Mouse (Mus musculus): ENCODE data around the gene Nsdhl. TPM values are rescaled to one million over a fixed set of nuclear protein-coding genes. Genes with fewer than 3 reads are reported as not detected.

Nsdhl gene
- polyA plus RNA-seq, 1 experiment from 2014 or later = 15.1 TPM

DNA sequence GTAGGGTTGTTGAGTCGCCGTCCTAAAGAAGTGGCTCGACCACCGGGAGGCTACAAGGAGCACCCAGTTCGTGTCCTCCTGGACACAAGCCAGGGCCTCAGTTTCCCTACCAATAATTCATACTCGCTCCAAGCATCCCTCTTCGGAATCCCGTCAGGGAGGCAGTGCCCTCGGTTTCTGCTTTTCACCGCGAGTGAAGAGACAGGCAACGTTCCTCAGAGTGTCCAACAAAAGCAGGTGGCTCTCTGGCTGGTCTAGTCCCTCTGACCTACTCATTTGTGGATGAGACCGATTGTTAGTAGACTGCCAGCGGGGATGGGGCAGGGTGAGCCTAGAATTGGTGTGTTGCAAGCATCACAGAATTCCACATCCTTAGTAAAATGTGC, 69.2 kb downstream of the Nsdhl start:
- Histone ChIP-seq H3K27ac (ENCODE audit: low read length) (no peak overlapping the region), H3K4me2 (ENCODE audit: low read depth, low read length) (peak overlapping the region; percentile 75), H3K9me3 (replicated peaks; ENCODE audit: control insufficient read depth, low read length) (no peaks in the 10 kb centered on the region), H3K9ac (ENCODE audit: low read length) (peak overlapping the region; percentile 30), H3K27me3 (ENCODE audit: control insufficient read depth, insufficient read depth, low read length) (peaks cover 5% of the 10 kb centered on the region; the same call in 1 of the 2 replicates), H3K36me3 (ENCODE audit: control insufficient read depth, insufficient read depth) (no peaks in the 10 kb centered on the region), H3K4me1 (ENCODE audit: control insufficient read depth, insufficient read depth, low read length) (no peaks in the 10 kb centered on the region), H3K4me3 (ENCODE audit: low read length) (peak overlapping the region; percentile 54)
- no peak for ATAC-seq (replicated peaks; ENCODE audit: extremely low read depth, insufficient read depth, low FRiP score)
- WGBS = 24% methylated on average over 12 of the region's 14 CpGs

DNA sequence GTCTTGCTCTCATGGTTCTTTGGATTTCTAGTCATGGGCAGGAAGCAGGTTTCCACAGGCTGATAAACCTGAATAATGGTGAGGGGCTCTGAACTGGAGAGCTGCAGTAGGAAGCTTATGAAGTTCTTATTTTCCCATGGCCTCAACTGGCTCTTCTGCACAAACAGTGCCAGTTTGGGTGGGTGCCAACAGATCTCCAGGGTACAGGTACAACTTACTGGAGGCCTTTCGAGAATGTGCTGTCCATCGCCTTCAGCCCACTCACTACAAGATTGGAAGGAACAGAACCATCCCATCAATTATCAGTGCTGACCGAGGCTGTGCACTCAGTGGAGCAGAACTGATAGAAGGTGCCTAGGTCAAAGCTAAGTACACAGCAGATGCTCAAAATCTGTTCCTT, 70.1 kb downstream of the Nsdhl start:
- H3K27ac ChIP-seq (ENCODE audit: low read length) = no peak overlapping the region
- peaks cover 5% of the 10 kb centered on the region; the same call in 1 of the 2 replicates for H3K27me3 ChIP-seq (ENCODE audit: control insufficient read depth, insufficient read depth, low read length)
- H3K4me1 ChIP-seq (ENCODE audit: control insufficient read depth, insufficient read depth, low read length) = no peaks in the 10 kb centered on the region
- no peaks in the 10 kb centered on the region for H3K36me3 ChIP-seq (ENCODE audit: control insufficient read depth, insufficient read depth)
- H3K4me2 ChIP-seq (ENCODE audit: low read depth, low read length) = no peak overlapping the region
- 81% methylated on average over 3 of the region's 3 CpGs for WGBS
- H3K9ac ChIP-seq (ENCODE audit: low read length) = no peak overlapping the region
- no peak overlapping the region for H3K4me3 ChIP-seq (ENCODE audit: low read length)
- no peaks in the 10 kb centered on the region for H3K9me3 ChIP-seq (replicated peaks; ENCODE audit: control insufficient read depth, low read length)
- no peak for ATAC-seq (replicated peaks; ENCODE audit: extremely low read depth, insufficient read depth, low FRiP score)

DNA sequence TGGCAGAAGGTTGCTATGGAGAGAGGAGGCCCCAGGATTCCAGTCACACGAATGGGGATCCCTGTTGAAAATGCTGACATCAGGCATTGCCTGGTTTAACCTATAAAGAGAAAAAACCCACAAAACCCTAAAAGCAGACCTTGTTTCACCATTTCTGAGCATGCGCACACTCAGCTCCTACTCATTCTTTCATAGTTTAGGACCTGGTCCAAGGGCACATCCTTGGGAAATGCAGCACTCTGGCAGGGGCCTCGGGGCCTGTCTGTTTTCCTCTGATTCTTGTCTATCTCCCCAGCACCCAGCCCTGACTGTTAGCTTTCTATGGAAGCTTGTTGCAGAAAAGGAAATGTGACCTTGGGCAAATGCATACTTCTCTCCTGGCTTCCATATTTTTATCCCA, 72.2 kb downstream of the Nsdhl start:
- no peak overlapping the region for H3K4me3 ChIP-seq (ENCODE audit: low read length)
- no peak overlapping the region for H3K9ac ChIP-seq (ENCODE audit: low read length)
- WGBS = 68% methylated on average over 3 of the region's 3 CpGs
- H3K4me2 ChIP-seq (ENCODE audit: low read depth, low read length) = no peak overlapping the region
- H3K9me3 ChIP-seq (replicated peaks; ENCODE audit: control insufficient read depth, low read length) = no peaks in the 10 kb centered on the region
- H3K36me3 ChIP-seq (ENCODE audit: control insufficient read depth, insufficient read depth) = no peaks in the 10 kb centered on the region
- no peak overlapping the region for H3K27ac ChIP-seq (ENCODE audit: low read length)
- no peaks in the 10 kb centered on the region; the same call in 1 of the 2 replicates for H3K4me1 ChIP-seq (ENCODE audit: control insufficient read depth, insufficient read depth, low read length)
- ATAC-seq (replicated peaks; ENCODE audit: extremely low read depth, insufficient read depth, low FRiP score) = no peak
- H3K27me3 ChIP-seq (ENCODE audit: control insufficient read depth, insufficient read depth, low read length) = peaks cover 5% of the 10 kb centered on the region; the same call in 1 of the 2 replicates

DNA sequence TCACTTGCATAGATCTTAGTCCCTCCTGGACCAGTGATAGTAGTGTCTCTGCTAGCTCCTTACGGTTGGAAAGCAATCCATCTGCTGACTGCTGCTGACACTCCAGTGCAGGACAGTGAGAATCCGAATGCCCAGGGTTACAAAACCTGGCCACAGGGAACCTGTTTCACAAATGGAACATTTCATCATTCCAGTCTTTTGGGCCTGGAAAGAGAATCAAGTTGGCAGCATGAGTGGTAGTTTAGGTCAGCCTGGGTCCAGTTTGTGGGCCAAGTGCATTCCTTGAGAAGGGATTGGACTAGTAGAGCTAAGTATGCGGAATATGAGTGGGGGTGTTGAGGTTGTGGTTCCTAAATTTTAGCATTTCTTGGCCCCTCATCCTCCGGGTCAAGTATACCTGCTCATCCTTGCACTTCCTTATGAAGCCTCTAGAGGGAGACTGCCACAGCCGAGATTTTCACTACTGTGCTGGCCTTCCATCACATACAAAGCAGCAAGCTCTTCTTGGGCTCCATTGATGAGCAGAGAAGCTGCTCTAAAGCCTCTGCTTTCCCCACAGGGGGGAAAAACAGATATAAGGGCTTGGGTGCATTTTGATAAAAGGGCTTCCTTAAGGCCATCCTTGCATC, 74.0 kb downstream of the Nsdhl start:
- no peak for ATAC-seq (replicated peaks; ENCODE audit: extremely low read depth, insufficient read depth, low FRiP score)

DNA sequence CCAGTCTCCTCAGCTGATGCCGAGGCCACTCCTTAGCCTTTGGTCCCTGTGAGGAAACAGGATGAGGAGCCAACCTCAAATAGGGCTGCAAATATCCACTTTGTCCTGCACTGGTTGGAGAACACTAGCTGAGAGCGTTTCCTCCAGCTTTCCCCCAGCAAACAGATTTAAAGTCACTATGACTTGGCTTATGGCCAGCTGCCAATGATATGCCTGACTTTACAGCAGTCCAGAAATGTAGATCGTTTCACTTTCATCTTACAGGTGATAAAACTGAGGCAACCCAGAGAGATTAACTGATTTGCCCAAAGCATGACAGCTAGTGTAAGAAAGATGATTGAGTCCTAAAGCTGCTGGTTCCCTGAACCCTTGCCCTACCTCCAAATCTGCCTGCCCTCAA, 77.2 kb downstream of the Nsdhl start:
- no peaks in the 10 kb centered on the region for H3K9me3 ChIP-seq (replicated peaks; ENCODE audit: control insufficient read depth, low read length)
- no peak overlapping the region for H3K9ac ChIP-seq (ENCODE audit: low read length)
- no peaks in the 10 kb centered on the region; the same call in 1 of the 2 replicates for H3K4me1 ChIP-seq (ENCODE audit: control insufficient read depth, insufficient read depth, low read length)
- H3K36me3 ChIP-seq (ENCODE audit: control insufficient read depth, insufficient read depth) = no peaks in the 10 kb centered on the region
- no peak overlapping the region for H3K27ac ChIP-seq (ENCODE audit: low read length)
- no peak for ATAC-seq (replicated peaks; ENCODE audit: extremely low read depth, insufficient read depth, low FRiP score)
- 37% methylated on average over 3 of the region's 3 CpGs for WGBS
- no peaks in the 10 kb centered on the region; the same call in 1 of the 2 replicates for H3K27me3 ChIP-seq (ENCODE audit: control insufficient read depth, insufficient read depth, low read length)
- no peak overlapping the region for H3K4me3 ChIP-seq (ENCODE audit: low read length)
- no peak overlapping the region for H3K4me2 ChIP-seq (ENCODE audit: low read depth, low read length)

More for the DNA sequence above, 74.0 kb downstream of the Nsdhl start:
- Histone ChIP-seq H3K27me3 (ENCODE audit: control insufficient read depth, insufficient read depth, low read length) (peaks cover 5% of the 10 kb centered on the region; the same call in 1 of the 2 replicates), H3K9me3 (replicated peaks; ENCODE audit: control insufficient read depth, low read length) (no peaks in the 10 kb centered on the region), H3K4me3 (ENCODE audit: low read length) (no peak overlapping the region), H3K9ac (ENCODE audit: low read length) (no peak overlapping the region), H3K4me2 (ENCODE audit: low read depth, low read length) (no peak overlapping the region), H3K4me1 (ENCODE audit: control insufficient read depth, insufficient read depth, low read length) (no peaks in the 10 kb centered on the region; the same call in 1 of the 2 replicates), H3K27ac (ENCODE audit: low read length) (no peak overlapping the region), H3K36me3 (ENCODE audit: control insufficient read depth, insufficient read depth) (no peaks in the 10 kb centered on the region)
- WGBS = 42% methylated on average over 5 of the region's 5 CpGs

DNA sequence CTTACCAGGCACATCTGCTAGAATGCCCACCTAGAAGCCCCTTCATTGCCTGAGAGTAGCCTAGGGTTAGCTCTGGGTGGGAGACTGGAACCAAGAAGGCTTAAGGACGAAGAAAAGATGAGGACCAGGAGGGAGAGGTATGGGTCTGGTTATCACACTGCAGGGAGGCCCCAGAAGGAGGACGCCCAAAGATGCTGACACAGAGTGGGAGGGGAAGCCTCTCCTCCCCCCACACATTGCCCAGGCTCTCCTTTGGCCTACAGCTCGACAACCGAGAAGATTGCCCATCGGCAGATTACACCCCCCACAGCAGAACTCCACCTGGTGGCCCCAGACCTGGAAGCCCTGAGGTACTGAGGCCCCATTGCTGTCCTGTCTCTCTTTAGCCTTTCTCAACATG, 84.8 kb downstream of the Nsdhl start:
- ATAC-seq (replicated peaks; ENCODE audit: extremely low read depth, insufficient read depth, low FRiP score) = no peak
- Histone ChIP-seq H3K9me3 (replicated peaks; ENCODE audit: control insufficient read depth, low read length) (no peaks in the 10 kb centered on the region), H3K4me2 (ENCODE audit: low read depth, low read length) (no peak overlapping the region), H3K9ac (ENCODE audit: low read length) (no peak overlapping the region), H3K4me1 (ENCODE audit: control insufficient read depth, insufficient read depth, low read length) (no peaks in the 10 kb centered on the region), H3K27me3 (ENCODE audit: control insufficient read depth, insufficient read depth, low read length) (no peaks in the 10 kb centered on the region; the same call in 1 of the 2 replicates), H3K27ac (ENCODE audit: low read length) (no peak overlapping the region), H3K4me3 (ENCODE audit: low read length) (no peak overlapping the region), H3K36me3 (ENCODE audit: control insufficient read depth, insufficient read depth) (no peaks in the 10 kb centered on the region)
- WGBS = 79% methylated on average over 5 of the region's 5 CpGs

DNA sequence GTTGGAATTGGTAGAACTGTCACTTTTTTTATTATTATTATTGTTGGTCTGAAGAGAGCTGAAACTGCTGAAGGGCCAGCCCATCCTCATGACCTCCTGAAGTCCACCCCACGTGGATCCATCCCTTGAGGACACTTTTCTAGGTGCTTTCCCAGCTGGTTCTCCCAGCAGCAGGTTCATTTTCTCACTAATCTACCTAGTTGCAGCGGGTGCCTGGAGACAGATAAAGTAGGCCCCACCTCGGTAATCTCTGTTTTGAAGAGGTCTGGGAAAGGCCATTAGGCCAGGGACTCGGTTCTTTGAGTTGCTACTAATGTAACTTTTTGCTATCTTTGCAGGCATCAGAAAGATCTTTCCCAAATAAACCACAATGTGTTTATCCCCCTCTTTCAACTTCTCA, 87.3 kb downstream of the Nsdhl start:
- ATAC-seq (replicated peaks; ENCODE audit: extremely low read depth, insufficient read depth, low FRiP score) = no peak
- 51% methylated on average over 4 of the region's 4 CpGs for WGBS
- Histone ChIP-seq H3K9ac (ENCODE audit: low read length) (no peak overlapping the region), H3K36me3 (ENCODE audit: control insufficient read depth, insufficient read depth) (no peaks in the 10 kb centered on the region), H3K4me2 (ENCODE audit: low read depth, low read length) (no peak overlapping the region), H3K27me3 (ENCODE audit: control insufficient read depth, insufficient read depth, low read length) (no peaks in the 10 kb centered on the region; the same call in 1 of the 2 replicates), H3K4me1 (ENCODE audit: control insufficient read depth, insufficient read depth, low read length) (0 out of 2 replicates have a peak, but pooled peaks cover 2% of the 10 kb centered on the region), H3K9me3 (replicated peaks; ENCODE audit: control insufficient read depth, low read length) (no peaks in the 10 kb centered on the region), H3K27ac (ENCODE audit: low read length) (no peak overlapping the region), H3K4me3 (ENCODE audit: low read length) (no peak overlapping the region)

DNA sequence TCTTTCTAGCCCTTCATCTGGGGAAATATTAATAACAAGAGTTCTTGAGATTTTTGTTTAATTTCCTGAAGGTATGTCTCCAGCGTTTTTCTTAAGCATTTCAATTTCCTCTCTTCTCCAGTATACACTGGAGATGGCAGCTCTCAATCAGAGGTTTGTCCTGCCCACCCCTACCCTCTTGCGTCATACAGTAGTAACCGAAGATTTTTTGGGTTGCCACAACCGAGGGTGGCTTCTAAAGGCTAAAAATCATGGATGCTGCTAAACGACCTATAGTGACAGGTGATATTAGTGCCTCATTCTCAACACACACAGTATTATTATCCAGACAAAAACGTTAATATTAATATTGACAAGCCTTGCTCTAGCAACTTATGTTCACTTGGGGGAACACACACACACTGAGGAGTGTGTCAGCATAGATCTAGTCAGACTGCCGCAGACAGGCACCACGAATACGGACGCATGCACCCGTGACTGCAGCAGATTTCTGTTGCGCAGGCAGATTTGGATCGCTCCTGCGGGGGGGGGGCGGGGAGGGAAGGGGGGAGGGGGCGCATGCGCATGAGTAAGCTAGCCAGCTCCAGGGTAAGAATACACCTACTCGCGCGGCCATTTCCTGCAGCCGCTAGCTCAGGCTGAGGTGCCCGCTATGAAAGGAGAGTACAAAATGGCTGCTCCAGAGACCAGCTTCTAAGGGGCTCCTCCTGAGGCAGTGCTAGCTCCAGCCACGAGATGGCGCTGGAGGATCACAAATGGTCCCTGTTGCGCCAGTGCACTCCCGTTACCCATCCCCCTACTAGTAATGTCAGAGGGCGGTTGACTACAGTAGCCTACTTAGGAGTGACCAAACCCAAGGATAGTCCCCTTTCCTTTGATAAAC, 89.5 kb downstream of the Nsdhl start:
- Histone ChIP-seq H3K36me3 (ENCODE audit: control insufficient read depth, insufficient read depth) (no peaks in the 10 kb centered on the region), H3K9ac (ENCODE audit: low read length) (peak overlapping the region; percentile 58), H3K4me3 (ENCODE audit: low read length) (peak overlapping the region; percentile 51), H3K27me3 (ENCODE audit: control insufficient read depth, insufficient read depth, low read length) (no peaks in the 10 kb centered on the region; the same call in 1 of the 2 replicates), H3K9me3 (replicated peaks; ENCODE audit: control insufficient read depth, low read length) (no peaks in the 10 kb centered on the region), H3K27ac (ENCODE audit: low read length) (peak overlapping the region; percentile 69), H3K4me1 (ENCODE audit: control insufficient read depth, insufficient read depth, low read length) (0 out of 2 replicates have a peak, but pooled peaks cover 2% of the 10 kb centered on the region), H3K4me2 (ENCODE audit: low read depth, low read length) (peak overlapping the region; percentile 65)
- ATAC-seq (replicated peaks; ENCODE audit: extremely low read depth, insufficient read depth, low FRiP score) = peak; percentile 99
- WGBS = 15% methylated on average over 24 of the region's 27 CpGs

Data from heart, embryonic 16.5 days (tissue).